Mouse (Mus musculus) fat pad, adult 2 months (tissue): ENCODE measurements around the gene Artn.

Experiments
- DNase-seq: peaks from one replicate; pipeline ENCODE4 v3.0.0-alpha.2; 2011; ENCODE audit warnings: low read depth, low spot score; ENCODE audit errors: extremely low read depth

Artn gene

GRCm38 (mm10) chr4:117921358-117921757 lies 8.2 kb downstream of the Artn start:
- DNase-seq, result no peak

DNA sequence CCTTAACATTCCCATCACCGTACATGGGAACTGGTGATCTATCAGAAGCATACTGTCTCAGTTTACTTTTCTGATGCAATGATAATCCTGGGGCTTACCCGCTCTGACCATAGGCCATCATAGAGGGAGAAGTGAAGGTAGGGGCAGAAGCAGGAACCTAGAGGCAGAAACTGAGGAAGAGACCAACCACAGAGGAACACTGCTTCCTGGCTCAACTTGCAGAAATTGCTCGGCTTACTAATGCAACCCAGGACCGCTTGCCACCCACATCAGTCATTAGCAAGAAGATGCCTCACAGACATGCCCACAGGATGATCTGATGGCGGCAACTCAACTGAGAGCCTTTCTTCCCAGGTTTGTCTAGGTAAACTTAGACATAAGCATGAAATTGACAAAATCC lies 10.8 kb downstream of the Artn start:
- DNase-seq, result no peak

DNA sequence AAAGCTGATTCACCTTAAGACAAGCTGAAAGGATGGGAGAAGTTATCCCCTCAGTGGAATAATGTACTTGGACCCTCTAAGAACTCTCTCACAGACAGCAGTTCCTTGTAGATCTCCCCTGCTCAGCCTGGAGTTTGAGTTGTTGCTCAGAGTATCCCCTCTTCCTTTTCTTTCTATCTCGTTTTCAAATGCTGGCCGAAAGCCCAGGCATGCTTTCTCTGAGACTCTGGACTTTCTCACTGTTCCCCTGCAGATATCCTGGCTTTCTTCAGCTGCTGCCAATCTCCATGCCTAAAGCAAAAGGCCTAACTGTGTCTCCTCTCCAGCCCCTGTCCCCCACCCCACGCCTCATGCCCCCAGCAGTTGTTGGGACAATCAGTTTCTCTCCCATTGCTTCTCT lies 11.3 kb downstream of the Artn start:
- DNase-seq, result no peak

DNA sequence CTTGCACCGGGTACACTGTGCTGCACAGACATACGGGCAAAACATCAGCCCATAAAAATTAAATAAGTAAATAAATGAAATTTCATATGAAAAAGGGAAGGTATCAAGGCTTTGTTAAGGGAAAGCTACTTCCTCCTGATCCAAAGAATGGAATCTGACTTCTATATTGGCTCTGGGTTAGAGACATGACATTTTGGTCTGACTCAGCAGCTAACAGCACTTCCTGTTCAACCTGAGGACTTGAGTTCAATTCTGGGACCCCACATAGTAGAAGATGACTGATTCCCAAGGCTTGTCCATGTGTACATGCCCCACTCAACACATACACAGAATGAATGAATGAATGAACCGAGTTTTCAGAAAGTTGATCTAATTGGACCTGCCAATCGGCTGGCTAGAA lies 11.7 kb downstream of the Artn start:
- DNase-seq, result no peak

DNA sequence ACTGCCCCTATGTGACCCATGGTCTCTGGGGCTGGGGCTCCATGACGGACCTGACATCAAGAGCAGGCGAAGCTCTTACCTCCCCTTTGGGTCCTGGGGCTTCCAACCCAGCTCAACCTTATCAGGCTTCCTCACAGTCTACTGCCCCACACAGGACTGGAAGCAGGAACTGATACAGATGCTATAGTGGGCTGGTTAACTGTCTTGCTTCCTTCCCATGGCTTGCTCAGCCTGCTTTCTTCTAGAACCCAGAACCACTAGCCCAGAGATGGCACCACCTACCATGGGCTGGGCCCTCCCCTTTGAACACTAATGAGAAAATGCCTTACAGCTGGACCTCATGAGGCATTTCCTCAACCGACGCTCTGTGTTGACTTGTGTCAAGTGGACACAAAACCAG lies 12.2 kb downstream of the Artn start:
- DNase-seq, result no peak

DNA sequence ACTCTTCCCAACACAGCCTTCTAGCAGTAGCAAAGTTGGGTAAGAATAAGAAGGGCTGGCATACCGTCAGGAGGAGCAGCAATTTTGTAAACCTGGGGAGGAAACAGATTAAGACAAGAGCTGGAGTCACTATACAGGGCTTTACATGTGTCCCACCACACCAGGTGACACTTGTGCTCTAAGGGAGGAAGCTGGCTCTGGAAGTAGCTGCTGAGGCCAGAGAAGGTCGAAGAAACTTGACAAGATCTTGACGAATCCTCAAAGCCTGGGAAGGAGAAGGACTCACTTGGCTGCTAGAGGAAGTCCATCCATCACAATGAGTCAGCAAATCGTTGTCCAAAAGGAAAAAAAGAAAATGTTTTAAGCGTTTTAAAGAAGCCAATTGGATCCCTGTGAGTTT lies 13.2 kb downstream of the Artn start:
- no peak for DNase-seq

GRCm38 (mm10) chr4:117915489-117916105 lies 14.0 kb downstream of the Artn start:
- no peak for DNase-seq

DNA sequence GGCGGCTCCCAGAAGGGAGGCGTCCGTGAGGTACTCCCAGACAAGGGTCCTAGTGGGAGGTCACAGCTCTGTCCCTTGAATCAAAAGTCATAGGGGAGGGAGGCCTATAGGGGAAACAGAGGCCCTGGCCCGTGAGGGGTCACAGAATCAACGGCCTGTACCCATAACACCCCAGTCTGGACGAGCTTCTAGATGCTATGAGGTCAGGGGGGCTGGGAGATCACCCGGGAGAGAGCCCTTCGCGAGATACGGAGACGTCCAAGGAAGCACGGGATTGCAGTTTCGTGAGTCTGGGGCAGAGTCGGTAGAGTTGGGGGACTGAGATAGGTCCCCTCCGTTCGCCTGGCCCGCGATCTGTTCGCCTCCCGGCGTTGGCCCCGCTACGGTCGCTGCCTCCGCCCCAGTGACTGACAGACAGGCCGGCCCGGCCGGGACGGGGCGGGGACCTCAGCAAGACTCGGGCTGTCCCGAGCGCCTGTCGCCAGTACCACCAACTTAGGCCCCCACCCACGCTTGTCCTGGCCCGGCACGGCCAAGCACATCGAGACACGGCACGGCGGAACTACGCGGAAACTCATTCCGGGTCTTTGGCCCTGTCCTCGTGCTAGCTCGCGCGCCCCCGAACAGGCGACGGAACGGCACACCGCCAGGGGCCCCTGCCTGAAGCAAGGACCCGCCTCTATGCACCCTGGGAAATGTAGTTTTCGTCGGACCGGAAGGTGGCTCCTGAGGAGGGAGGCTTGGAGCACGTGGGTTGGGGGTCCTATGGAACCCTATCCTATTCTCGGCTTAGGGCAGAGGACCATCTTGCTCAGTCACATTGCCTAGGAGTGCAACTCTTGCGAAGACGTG lies 14.7 kb downstream of the Artn start, which contains the start of gene Ipo13:
Gene Ipo13, minus strand, starts transcription at position 409 of the 852 bp plus-strand sequence.
- DNase-seq, result no peak

GRCm38 (mm10) chr4:117914031-117914430 lies 15.5 kb downstream of the Artn start:
- DNase-seq, result no peak

DNA sequence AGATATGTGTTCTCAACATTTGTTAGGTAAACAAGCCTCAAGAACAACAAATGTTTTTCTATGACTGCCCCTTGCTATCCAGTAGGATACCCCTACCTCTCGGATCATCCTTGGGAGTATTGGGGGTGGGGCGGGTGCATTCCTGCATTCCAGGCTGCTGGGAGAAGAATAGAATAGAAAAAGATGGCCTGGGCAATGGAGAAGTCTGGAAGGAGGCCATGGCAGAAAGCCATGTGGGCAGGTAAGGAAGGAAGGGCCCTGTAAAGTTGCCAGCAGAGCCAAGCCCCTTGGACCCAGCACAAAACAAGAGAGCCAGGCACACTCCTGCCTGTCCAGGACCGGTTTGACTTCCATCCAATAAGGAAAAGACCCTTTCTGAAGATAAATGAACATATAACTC lies 16.1 kb downstream of the Artn start:
- DNase-seq, result no peak

DNA sequence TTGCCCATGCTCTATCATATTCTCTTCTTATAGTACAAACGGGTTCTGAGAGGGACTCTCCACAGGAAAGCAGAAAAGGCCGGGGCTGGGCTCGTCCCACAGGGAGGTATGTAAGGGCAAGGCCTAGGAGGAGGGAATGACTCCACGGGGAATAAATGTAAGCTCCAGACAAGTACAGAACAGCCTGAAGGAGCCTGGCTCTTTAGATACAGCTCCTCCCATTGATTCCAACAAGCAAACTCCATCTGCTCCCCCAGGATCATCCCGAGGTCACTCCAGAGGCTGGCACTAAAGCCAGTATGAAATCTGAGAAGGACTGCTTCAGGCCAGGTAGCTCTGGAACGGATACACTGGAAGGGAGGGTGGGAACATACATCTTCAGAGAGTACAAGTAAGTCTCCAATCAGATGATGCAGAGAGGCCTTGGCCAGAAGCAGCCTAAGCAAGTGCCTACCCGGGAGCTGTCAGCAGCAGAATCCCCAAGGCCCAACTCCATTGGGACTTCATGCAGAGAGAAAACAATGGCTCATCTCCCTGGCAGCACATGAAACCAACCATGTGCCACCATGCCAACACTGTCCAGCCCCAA lies 16.8 kb downstream of the Artn start:
- peak; percentile 30 for DNase-seq

DNA sequence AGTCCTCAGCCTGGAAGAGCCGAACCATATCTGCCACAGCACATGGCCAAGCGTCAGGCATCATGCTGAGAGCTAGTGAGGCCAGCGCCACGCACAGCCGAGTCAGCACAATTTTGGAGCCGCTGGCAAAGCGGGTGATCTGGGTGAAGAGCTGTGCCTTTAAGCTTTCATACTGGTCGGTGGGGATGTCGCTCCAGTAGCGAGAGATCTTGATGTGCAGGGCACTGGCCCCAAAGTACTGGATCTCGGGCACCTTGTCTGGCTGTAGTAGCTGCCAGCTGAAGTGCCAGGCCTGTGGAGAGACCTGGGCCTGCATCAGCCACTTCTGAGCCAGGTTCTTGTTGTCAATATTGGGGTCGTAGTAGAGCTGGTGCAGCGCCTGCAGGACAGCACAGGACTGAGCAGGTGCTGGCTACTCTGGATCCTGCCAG lies 17.4 kb downstream of the Artn start:
- DNase-seq, result no peak

GRCm38 (mm10) chr4:117908834-117909453 lies 20.6 kb downstream of the Artn start:
- no peak for DNase-seq

DNA sequence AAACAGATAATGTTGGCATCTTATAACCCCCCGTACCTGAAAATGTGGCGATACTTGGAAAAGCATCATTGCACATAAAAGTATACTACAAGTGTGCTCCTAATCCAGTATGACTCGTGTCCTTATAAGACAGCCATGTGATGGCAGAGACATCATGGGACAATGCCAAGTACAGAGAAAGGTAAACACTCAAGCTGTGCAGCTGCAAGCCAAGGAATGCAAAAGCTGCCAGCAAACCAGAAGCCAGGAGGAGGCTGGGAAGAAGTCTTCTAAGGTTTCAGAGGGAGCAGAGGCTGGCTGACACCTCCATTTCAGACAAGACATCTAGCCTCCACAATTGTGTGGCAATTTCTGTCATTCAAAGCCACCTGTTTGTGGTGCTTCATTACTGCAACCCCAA lies 23.4 kb downstream of the Artn start:
- DNase-seq, result peak; percentile 62

DNA sequence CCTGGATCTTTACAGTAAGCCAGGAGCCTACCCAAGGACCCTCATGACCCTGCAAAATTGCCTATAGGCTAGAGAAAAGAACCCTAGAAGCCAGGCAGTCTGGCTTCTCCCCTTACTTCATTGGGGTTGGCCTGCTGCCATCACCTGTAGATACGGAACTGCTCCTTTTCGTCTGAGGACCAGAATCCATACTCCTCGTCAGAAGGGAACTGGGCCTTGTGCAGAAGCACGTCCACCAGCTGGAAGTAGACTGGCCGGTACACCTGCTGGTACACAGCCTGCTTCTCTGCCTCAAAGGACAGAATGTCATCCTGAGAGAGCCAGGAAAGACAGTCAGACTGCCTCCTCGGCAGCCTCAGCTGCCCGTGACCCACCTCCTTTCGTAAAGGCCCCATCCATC lies 24.8 kb downstream of the Artn start:
- DNase-seq, result no peak

DNA sequence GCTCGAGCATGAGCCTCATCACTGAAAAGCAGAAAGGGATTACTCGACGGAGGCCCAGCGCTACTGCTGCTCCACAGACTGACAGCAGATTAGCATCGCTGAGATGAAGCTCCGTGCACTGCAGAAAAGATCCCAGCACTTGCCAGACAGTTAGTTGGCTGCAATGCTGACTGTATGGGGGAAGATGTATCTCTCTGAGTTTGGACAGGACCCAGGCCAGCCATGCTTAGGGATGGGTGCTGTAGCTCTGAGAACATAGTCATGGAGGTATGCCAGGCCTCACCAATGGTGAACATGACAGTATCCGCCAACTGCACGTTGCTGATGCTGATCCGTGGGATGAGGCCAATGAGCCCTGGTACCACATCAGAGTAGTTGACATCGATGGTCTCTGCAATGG lies 25.5 kb downstream of the Artn start:
- no peak for DNase-seq

DNA sequence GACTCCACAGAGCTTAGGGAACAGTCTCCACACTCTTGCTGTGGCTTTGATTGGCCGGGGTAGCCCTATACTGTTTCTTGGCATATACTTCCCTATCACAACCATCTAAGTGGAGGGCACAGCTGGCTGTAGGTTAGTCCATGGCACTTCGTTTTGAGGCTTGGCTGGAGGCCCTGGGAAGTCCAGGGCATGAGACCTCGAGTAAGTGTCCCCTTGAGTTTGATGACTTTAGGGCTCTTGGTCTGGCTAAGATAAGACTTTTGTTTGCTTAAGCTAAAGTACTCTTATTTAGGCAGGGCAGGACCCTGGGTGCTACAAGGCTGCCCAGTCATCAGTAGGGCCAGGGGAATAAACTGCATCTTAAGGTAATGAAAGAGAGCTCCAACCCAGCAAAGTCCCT lies 31.5 kb downstream of the Artn start:
- no peak for DNase-seq

GRCm38 (mm10) chr4:117896031-117896430 lies 33.5 kb downstream of the Artn start:
- no peak for DNase-seq

- DNase-seq, result no peak
Measured at GRCm38 (mm10) chr4:117895339-117895738, 34.2 kb downstream of the Artn start.

- no peak for DNase-seq
Measured at GRCm38 (mm10) chr4:117894601-117895000, 35.0 kb downstream of the Artn start.

GRCm38 (mm10) chr4:117893376-117893775 lies 36.2 kb downstream of the Artn start:
- DNase-seq, result no peak

DNA sequence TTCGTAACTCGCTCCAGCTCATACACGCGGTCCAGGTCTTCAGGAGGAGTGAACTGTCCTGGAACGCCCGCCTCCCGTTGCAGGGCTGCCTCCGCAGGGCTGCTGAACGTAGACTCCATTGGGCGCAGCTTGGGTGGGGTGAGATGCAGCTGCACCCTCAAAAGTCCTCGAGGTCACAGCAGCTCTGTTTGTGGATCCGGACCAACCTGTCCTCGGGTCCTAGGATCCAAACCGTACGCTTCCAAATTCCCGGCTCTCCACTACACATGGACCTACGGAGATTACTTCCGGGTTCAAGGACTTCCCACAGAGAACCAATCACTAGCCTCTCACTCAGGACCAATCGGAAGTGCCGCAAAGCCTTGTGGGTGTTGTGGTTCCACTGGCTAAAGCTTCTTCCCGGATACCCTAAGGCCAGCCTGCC lies 37.8 kb downstream of the Artn start, which contains the start of gene Dph2:
Gene Dph2, minus strand, starts transcription at position 295 of the 424 bp plus-strand sequence.
- DNase-seq, result peak; percentile 37
